Mouse (Mus musculus) CD8-positive naive resting alpha-beta T cell, adult 2 months (primary cell): ENCODE measurements around the gene Mtrr.

Experiments used
- DNase-seq, 2 experiments: peaks; one replicate each; pipeline ENCODE4 v3.0.0; 2022; ENCODE audit warnings: low read depth in 2 of 2, low spot score in 2 of 2

Gene Mtrr

GRCm38 (mm10) chr13:68581747-68582516, at the start of gene Mtrr, which contains the start of gene Fastkd3:
Gene Mtrr, minus strand, starts transcription at chr13:68582149.
Gene Fastkd3, plus strand, starts transcription at chr13:68582234.
- peak; percentile 89 to 93 for DNase-seq

DNA sequence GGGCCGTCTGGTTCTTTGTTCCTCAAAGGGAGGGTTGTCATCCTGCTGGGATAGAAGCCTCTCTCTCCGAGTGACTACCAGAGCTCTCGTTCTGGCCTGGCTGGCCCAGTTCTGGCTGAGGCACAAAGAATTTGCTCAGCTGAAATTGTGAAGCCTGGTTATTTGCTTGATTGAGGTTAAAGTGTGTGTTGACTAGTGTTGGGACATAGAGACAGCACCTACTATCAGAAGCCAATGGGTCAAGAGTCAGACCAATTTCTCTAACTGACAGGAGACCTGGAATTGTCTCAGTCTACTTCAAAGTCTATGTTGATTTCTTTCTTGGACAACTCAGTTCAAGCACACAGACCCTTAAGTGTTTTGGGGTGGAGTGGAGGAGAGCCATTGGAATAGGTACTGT, 45.1 kb upstream of the Mtrr start:
- no peak for DNase-seq

DNA sequence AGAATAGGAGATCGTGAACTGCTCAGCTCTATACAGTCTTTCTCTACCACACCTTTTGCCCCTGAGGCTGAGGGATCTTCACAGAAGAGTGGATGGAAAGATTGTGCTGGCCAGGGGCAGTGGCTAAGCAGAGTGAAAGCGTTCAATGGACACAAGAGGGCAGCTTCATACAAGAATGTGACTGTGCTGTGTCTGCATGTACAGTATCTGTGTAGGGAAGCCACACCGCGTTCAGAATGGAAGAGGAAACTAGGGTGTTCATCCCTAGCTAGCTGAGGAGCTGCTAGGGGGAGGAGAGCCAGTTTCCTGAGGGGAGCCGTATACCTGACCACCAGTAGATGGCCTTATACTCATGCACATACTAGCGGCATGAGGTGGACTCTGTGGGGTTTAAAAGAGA, 40.8 kb upstream of the Mtrr start:
- DNase-seq, result no peak

- no peak for DNase-seq
Observed at GRCm38 (mm10) chr13:68607652-68608405, 25.9 kb upstream of the Mtrr start.

DNA sequence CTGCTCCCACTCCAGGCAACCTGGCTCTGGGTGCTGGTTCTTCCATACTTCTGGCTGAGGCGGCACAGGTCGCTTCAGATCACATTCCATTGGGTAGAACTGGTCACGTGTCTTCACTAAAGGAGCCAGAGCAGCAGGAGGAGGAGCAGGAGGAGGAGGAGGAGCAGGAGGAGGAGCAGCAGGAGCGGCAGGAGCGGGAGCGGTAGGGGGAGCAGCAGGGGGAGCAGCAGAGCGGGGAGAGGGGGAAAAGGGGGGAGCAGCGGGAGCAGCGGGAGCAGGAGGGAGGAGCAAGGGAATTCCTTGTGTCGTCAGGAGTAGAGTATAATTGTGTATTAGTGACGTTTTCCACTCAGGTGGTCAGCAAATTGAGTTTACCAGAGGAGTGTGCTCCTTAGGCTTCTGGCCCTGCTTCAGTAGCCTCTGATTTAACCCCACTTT, 23.8 kb upstream of the Mtrr start:
- no peak for DNase-seq

DNA sequence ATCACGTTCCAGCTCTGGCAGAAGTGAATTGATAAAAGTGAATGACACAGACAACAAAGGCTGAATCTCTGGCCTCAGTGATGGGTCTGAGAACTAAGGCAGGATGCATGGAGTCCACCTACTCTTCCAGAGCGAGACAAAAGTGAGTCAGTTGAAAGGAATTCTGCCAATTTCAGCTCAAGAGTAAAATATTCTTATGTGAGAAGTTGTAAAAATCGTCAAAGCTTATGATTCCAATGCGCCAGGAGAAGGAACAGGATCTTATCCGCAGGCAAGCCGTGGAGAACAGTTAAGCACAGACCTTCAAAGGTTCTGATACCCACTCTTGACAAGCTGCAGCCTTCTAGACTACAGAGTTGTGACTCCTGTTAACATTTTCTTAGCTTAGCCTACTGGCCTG, 21.1 kb upstream of the Mtrr start:
- no peak for DNase-seq

DNA sequence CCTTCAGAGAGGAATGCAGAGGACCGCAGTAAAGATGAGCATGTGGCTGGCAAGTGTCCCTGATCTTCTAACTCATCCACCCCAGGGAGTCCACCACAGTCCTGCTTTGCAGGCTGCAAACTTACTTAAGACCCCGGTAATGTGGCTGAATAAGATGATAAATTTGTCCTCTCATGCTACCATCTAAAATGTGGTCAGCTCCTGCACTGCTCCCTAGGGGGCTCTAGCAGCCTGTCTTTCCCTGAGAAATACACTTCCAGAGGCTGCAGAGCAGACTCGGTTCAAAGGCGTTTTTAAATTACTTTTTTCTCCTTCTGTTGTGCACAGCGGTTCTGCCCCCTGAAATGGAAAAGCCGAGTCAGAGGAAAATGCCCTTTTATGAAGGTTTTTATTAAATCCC, 19.2 kb upstream of the Mtrr start:
- no peak for DNase-seq

DNA sequence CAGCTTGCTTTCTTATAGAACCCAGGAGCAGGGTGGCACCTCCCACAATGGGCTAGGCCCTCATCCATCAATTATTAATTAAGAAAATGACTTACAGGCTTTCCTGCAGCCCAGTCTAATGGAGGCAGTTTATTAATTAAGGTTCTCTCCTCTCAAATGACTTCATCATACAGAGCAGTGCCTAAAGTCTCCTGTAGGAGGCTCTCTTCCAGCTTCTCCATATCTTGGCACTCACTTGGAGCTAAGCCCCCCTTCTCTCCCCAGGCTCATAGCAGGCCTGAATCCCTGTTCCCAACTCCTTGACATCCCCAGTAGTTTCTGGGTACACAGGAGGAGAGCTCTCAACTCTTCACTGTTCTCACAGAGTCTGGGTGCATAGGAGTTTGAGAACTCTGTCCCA, 17.0 kb upstream of the Mtrr start:
- no peak for DNase-seq

DNA sequence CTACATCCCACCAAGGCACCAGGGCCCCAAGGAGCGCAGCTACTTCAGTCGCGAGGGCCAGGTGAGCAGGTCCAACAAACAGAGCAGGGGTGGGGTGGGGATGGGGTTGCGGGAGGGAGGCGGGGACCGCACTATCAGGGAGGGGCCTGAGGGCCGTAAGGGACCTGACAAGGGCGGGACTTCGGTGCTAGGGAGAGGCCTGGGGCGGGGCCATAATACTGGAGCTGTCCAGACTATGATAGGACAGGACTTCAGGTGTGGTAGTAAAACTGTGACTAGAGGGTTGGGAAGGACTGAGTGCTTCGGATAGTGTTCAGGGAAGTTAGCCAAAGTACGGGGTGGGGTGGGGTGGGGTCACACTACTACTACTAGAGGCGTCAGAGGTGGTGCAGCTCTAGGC, 15.7 kb upstream of the Mtrr start:
- no peak for DNase-seq

DNA sequence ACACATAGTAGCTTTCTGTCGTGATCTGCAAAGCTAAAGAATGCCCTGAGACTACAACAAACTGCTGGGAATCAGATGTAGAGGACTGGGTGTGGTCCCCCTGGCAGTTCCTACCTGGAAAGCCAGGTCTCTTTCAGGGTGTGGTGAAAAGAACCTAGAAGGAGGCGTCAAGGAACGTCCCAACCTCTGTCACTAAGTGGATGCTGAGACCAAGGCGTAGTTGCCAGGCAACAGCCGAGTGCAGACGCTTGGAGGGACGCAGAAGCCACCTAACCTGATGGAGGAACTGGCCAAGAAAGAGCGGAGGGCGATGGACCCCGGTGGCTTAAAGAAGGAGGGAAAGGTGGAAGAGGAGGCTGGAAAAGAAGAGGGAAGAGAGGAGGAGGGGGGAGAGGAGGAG, 15.2 kb upstream of the Mtrr start, which contains the start of gene 1700001L19Rik:
1700001L19Rik (plus strand) TSS at position 223 of the 400 bp plus-strand sequence.
- DNase-seq, result no peak

- DNase-seq, result no peak
Observed at GRCm38 (mm10) chr13:68593797-68594196, 11.8 kb upstream of the Mtrr start.

DNA sequence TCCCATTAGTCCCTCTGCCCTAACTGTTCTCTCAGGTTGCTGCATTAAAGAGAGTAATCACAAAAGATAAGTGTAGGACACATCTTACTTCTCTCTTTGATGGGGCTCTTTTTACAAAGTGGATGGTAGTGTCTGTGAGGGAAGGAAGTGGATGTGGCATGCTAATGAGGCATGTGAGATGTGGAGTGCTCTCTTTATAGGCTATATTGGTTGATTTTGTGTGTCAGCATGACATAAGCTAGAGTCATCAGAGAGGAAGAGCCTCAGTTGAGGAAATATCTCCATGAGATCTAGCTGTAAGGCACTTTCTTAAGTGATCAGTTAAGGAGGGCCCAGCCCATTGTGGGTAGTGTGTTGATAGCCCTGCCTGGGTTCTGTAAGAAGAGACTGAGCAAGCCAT, 6.4 kb upstream of the Mtrr start:
- no peak for DNase-seq

DNA sequence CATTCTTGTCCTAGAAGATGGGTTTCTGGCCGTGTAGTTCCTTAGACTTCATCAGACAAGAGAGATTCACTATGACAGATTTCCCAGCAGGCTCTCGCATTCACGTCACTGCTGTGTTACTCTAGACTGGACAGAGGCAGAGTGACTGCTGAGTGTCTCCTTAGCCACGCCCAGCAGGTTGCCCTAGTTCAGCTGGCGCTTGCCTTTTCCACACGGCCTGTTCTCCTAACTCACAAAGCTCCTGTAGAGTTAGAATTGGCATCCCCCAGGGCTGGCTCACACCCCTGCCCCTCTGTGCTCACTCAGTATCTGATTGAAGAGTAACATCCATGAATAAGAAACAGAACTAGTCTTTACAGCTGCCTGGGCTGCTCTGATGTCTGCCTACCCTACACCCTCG, 3.5 kb upstream of the Mtrr start:
- no peak for DNase-seq

- no peak for DNase-seq
Observed at GRCm38 (mm10) chr13:68583961-68584360, 2.0 kb upstream of the Mtrr start.

- no peak for DNase-seq
Observed at GRCm38 (mm10) chr13:68582517-68582780, 500 bp upstream of the Mtrr start.

- peak in 1 of 2 experiments; percentile 14 for DNase-seq
Observed at GRCm38 (mm10) chr13:68581086-68581740, 736 bp downstream of the Mtrr start.

DNA sequence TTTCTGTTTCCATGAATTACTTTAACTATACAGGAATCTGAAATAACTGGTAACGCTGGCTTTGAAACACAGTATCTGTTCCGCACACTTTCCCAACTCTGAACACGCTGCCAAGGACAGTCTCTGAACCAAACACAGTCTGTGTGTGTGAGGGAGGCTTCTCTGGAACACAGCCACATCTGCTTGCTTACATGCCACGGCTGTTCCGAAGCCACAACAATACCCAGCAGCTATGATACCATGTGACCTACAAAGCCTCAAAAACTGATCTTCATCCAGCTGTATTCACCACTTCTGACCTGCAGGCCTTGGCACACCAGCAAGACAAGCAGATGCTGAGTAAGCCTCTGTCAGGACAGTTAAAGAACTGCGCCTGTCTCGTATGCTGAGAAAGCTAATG, 4.0 kb downstream of the Mtrr start:
- no peak for DNase-seq

GRCm38 (mm10) chr13:68574398-68574797, 7.6 kb downstream of the Mtrr start:
- DNase-seq, result no peak

- DNase-seq, result no peak
Observed at GRCm38 (mm10) chr13:68572966-68573913, 8.7 kb downstream of the Mtrr start.

DNA sequence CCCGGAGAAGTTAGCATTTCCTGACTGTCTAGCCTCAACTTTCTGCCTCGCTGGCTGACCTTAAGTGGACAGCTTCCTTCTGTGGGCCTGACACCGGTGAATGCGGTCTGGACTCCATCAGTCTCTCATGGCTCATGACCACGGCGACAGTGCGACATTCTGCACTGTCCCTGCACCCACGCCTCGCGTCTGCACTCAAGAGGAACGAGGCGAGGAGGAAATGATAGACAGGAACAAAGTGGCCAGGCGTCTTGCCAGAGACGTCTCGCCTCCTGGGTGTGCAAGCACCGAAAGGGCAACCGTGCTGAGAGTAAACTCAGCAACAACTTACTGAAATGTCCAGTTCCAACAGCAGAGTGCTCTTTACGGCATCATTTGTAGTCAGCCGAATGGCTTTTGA, 9.7 kb downstream of the Mtrr start:
- DNase-seq, result no peak
